Mouse (Mus musculus) urinary bladder, adult 2 months (tissue): ENCODE measurements around the gene Tef. TPM values are rescaled to one million over a fixed set of nuclear protein-coding genes. Genes with fewer than 3 reads are reported as not detected.
A peak's percentile ranks its signal among the peaks of the same experiment; 100 is the strongest.

Source experiments
- DNase-seq: peaks from one replicate; pipeline ENCODE4 v3.0.0; 2022; ENCODE audit warnings: low spot score
- polyA plus RNA-seq: library from polyadenylated mRNA; depleted of rRNA; stranded (reverse); fragments of >200 nt; gene quantifications from 2 replicates; pipeline ENCODE4 v1.2.3, GENCODE M21; 2012; rRNA removed

Gene Tef
- 193 and 226 TPM in 2 replicates for polyA plus RNA-seq

GRCm38 (mm10) chr15:81802001-81802890 is at the start of gene Tef:
TSS of gene Tef (plus strand) at chr15:81802421.
- peak; percentile 99 for DNase-seq

GRCm38 (mm10) chr15:81753669-81754068 is 48.6 kb upstream of the Tef start:
- DNase-seq: no peak

GRCm38 (mm10) chr15:81758701-81759100 is 43.5 kb upstream of the Tef start:
- no peak for DNase-seq

GRCm38 (mm10) chr15:81759542-81759941 is 42.7 kb upstream of the Tef start:
- no peak for DNase-seq

- DNase-seq: no peak
These were observed 41.7 kb upstream of the Tef start for GRCm38 (mm10) chr15:81760361-81761079.

GRCm38 (mm10) chr15:81761381-81761780 is 40.8 kb upstream of the Tef start:
- no peak for DNase-seq

GRCm38 (mm10) chr15:81761959-81762358 is 40.3 kb upstream of the Tef start:
- no peak for DNase-seq

- DNase-seq: no peak
These were observed 37.6 kb upstream of the Tef start for GRCm38 (mm10) chr15:81764573-81764972.

- DNase-seq: no peak
These were observed 36.6 kb upstream of the Tef start for GRCm38 (mm10) chr15:81765651-81766050.

- DNase-seq: no peak
These were observed 35.8 kb upstream of the Tef start for GRCm38 (mm10) chr15:81766439-81766838.

- no peak for DNase-seq
These were observed 33.2 kb upstream of the Tef start for GRCm38 (mm10) chr15:81769037-81769436.

GRCm38 (mm10) chr15:81772431-81773120 is 29.6 kb upstream of the Tef start:
- no peak for DNase-seq

GRCm38 (mm10) chr15:81774505-81775171 is 27.6 kb upstream of the Tef start:
- DNase-seq: no peak

- no peak for DNase-seq
These were observed 25.4 kb upstream of the Tef start for GRCm38 (mm10) chr15:81776631-81777422.

- no peak for DNase-seq
These were observed 20.4 kb upstream of the Tef start for GRCm38 (mm10) chr15:81781816-81782215.

GRCm38 (mm10) chr15:81784762-81785161 is 17.5 kb upstream of the Tef start:
- DNase-seq: no peak

- DNase-seq: no peak
These were observed 16.5 kb upstream of the Tef start for GRCm38 (mm10) chr15:81785701-81786100.

GRCm38 (mm10) chr15:81787525-81787924 is 14.7 kb upstream of the Tef start:
- no peak for DNase-seq

GRCm38 (mm10) chr15:81792444-81792843 is 9.8 kb upstream of the Tef start:
- no peak for DNase-seq

- no peak for DNase-seq
These were observed 6.0 kb upstream of the Tef start for GRCm38 (mm10) chr15:81796228-81796627.

- no peak for DNase-seq
These were observed 4.4 kb upstream of the Tef start for GRCm38 (mm10) chr15:81797861-81798260.
